Mouse (Mus musculus): ENCODE measurements around the gene Tmed4. TPM values are rescaled to one million over a fixed set of nuclear protein-coding genes. Genes with fewer than 3 reads are reported as not detected.

Gene Tmed4
- total and polyA plus RNA-seq, 3 experiments, result 85.5 to 138 (median 96.6) TPM

- DNase-seq, result no peak
- no peak overlapping the region for H3K9ac ChIP-seq (ENCODE audit: low read depth, low read length)
- no peak for TF ChIP-seq POLR2A (IDR thresholded peaks at IDR 0.05; ENCODE audit: insufficient read depth, low read depth, low read length)
- no peak for TF ChIP-seq EP300 (IDR thresholded peaks at IDR 0.05; ENCODE audit: insufficient read depth, low read depth, low read length)
- TF ChIP-seq CTCF (IDR thresholded peaks at IDR 0.05), result no peak
- H3K27ac ChIP-seq, result no peak overlapping the region
- no peak overlapping the region for H3K4me3 ChIP-seq
- intact Hi-C loops (cut with DNase I), result no loop called here
- H3K4me1 ChIP-seq (ENCODE audit: control insufficient read depth, insufficient read depth, low read length), result no peaks in the 10 kb centered on the region
- peaks cover 2% of the 10 kb centered on the region for H3K79me2 ChIP-seq (replicated peaks; ENCODE audit: control insufficient read depth, insufficient read depth, low read length)
- no peaks in the 10 kb centered on the region for H3K27me3 ChIP-seq (ENCODE audit: control insufficient read depth, insufficient read depth, low read length)
- WGBS, result 80% methylated on average over 7 of the region's 7 CpGs
- peaks cover 10% of the 10 kb centered on the region for H3K36me3 ChIP-seq (ENCODE audit: control insufficient read depth, insufficient read depth, low read length)
These were observed 39.3 kb upstream of the Tmed4 start for GRCm38 (mm10) chr11:6313874-6314406.

DNA sequence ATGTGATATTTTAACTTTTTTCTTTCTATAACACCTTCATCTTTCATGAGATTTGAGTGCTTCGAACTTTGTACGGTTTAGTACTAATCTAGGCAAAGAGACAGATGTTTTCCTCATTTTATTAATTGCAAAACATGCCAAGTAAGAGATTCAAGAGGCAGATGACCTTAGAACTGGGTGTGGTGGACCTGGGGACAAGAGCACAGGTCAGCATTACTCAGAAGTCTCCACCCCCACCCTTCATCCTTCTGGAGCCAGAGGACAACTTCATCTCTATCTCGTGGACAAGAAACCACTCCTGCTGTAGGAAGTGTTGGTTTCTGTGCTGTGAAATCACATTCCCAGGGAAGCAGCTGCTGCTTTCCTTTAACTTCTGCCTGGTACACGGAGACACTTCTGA is 33.5 kb upstream of the Tmed4 start:
- DNase-seq, result no peak
- Histone ChIP-seq H3K79me2 (replicated peaks; ENCODE audit: control insufficient read depth, insufficient read depth, low read length) (peaks cover 6% of the 10 kb centered on the region), H3K4me1 (ENCODE audit: control insufficient read depth, insufficient read depth, low read length) (peaks cover 4% of the 10 kb centered on the region), H3K27me3 (ENCODE audit: control insufficient read depth, insufficient read depth, low read length) (no peaks in the 10 kb centered on the region), H3K27ac (no peak overlapping the region), H3K9ac (ENCODE audit: low read depth, low read length) (no peak overlapping the region), H3K36me3 (ENCODE audit: control insufficient read depth, insufficient read depth, low read length) (peaks cover 39% of the 10 kb centered on the region), H3K4me3 (no peak overlapping the region)
- WGBS, result 69% methylated on average over 4 of the region's 4 CpGs
- intact Hi-C loops (cut with DNase I), result no loop called here
- TF ChIP-seq EP300 (IDR thresholded peaks at IDR 0.05; ENCODE audit: insufficient read depth, low read depth, low read length) (no peak), CTCF (IDR thresholded peaks at IDR 0.05) (no peak), POLR2A (IDR thresholded peaks at IDR 0.05; ENCODE audit: insufficient read depth, low read depth, low read length) (no peak)

GRCm38 (mm10) chr11:6305943-6306430 is 31.3 kb upstream of the Tmed4 start:
- WGBS, result 37% methylated on average over 1 of the region's 1 CpGs
- Histone ChIP-seq H3K36me3 (ENCODE audit: control insufficient read depth, insufficient read depth, low read length) (peaks cover 46% of the 10 kb centered on the region), H3K27ac (no peak overlapping the region), H3K4me1 (ENCODE audit: control insufficient read depth, insufficient read depth, low read length) (peaks cover 4% of the 10 kb centered on the region), H3K79me2 (replicated peaks; ENCODE audit: control insufficient read depth, insufficient read depth, low read length) (peaks cover 6% of the 10 kb centered on the region), H3K27me3 (ENCODE audit: control insufficient read depth, insufficient read depth, low read length) (no peaks in the 10 kb centered on the region), H3K9ac (ENCODE audit: low read depth, low read length) (no peak overlapping the region), H3K4me3 (no peak overlapping the region)
- no peak for DNase-seq
- no peak for TF ChIP-seq CTCF (IDR thresholded peaks at IDR 0.05)
- no peak for TF ChIP-seq EP300 (IDR thresholded peaks at IDR 0.05; ENCODE audit: insufficient read depth, low read depth, low read length)
- TF ChIP-seq POLR2A (IDR thresholded peaks at IDR 0.05; ENCODE audit: insufficient read depth, low read depth, low read length), result no peak
- intact Hi-C loops (cut with DNase I), result no loop called here

GRCm38 (mm10) chr11:6302793-6303192 is 28.1 kb upstream of the Tmed4 start:
- peaks cover 5% of the 10 kb centered on the region for H3K4me1 ChIP-seq (ENCODE audit: control insufficient read depth, insufficient read depth, low read length)
- intact Hi-C loops (cut with DNase I), result no loop called here
- TF ChIP-seq EP300 (IDR thresholded peaks at IDR 0.05; ENCODE audit: insufficient read depth, low read depth, low read length) (no peak), POLR2A (IDR thresholded peaks at IDR 0.05; ENCODE audit: insufficient read depth, low read depth, low read length) (no peak), CTCF (IDR thresholded peaks at IDR 0.05) (no peak)
- no peak overlapping the region for H3K4me3 ChIP-seq
- DNase-seq, result no peak
- 56% methylated on average over 2 of the region's 2 CpGs for WGBS
- H3K27me3 ChIP-seq (ENCODE audit: control insufficient read depth, insufficient read depth, low read length), result no peaks in the 10 kb centered on the region
- peaks cover 57% of the 10 kb centered on the region for H3K36me3 ChIP-seq (ENCODE audit: control insufficient read depth, insufficient read depth, low read length)
- peaks cover 6% of the 10 kb centered on the region for H3K79me2 ChIP-seq (replicated peaks; ENCODE audit: control insufficient read depth, insufficient read depth, low read length)
- no peak overlapping the region for H3K27ac ChIP-seq
- H3K9ac ChIP-seq (ENCODE audit: low read depth, low read length), result no peak overlapping the region

GRCm38 (mm10) chr11:6299435-6299834 is 24.8 kb upstream of the Tmed4 start:
- no peak overlapping the region for H3K9ac ChIP-seq (ENCODE audit: low read depth, low read length)
- H3K79me2 ChIP-seq (replicated peaks; ENCODE audit: control insufficient read depth, insufficient read depth, low read length), result peaks cover 6% of the 10 kb centered on the region
- WGBS, result 56% methylated on average over 2 of the region's 2 CpGs
- peaks cover 50% of the 10 kb centered on the region for H3K36me3 ChIP-seq (ENCODE audit: control insufficient read depth, insufficient read depth, low read length)
- H3K4me3 ChIP-seq, result no peak overlapping the region
- TF ChIP-seq EP300 (IDR thresholded peaks at IDR 0.05; ENCODE audit: insufficient read depth, low read depth, low read length) (no peak), CTCF (IDR thresholded peaks at IDR 0.05) (no peak), POLR2A (IDR thresholded peaks at IDR 0.05; ENCODE audit: insufficient read depth, low read depth, low read length) (no peak)
- no peak for DNase-seq
- peaks cover 3% of the 10 kb centered on the region; the same call in 1 of the 2 replicates for H3K4me1 ChIP-seq (ENCODE audit: control insufficient read depth, insufficient read depth, low read length)
- no peaks in the 10 kb centered on the region for H3K27me3 ChIP-seq (ENCODE audit: control insufficient read depth, insufficient read depth, low read length)
- no peak overlapping the region for H3K27ac ChIP-seq
- intact Hi-C loops (cut with DNase I), result no loop called here

- Histone ChIP-seq H3K27ac (no peak overlapping the region; the same call in 1 of the 2 replicates), H3K27me3 (ENCODE audit: control insufficient read depth, insufficient read depth, low read length) (no peaks in the 10 kb centered on the region), H3K79me2 (replicated peaks; ENCODE audit: control insufficient read depth, insufficient read depth, low read length) (peaks cover 6% of the 10 kb centered on the region), H3K4me3 (no peak overlapping the region), H3K36me3 (ENCODE audit: control insufficient read depth, insufficient read depth, low read length) (peaks cover 34% of the 10 kb centered on the region), H3K9ac (ENCODE audit: low read depth, low read length) (no peak overlapping the region), H3K4me1 (ENCODE audit: control insufficient read depth, insufficient read depth, low read length) (peaks cover 5% of the 10 kb centered on the region; the same call in 1 of the 2 replicates)
- TF ChIP-seq CTCF (IDR thresholded peaks at IDR 0.05) (no peak), EP300 (IDR thresholded peaks at IDR 0.05; ENCODE audit: insufficient read depth, low read depth, low read length) (no peak), POLR2A (IDR thresholded peaks at IDR 0.05; ENCODE audit: insufficient read depth, low read depth, low read length) (no peak)
- DNase-seq, result no peak
- intact Hi-C loops (cut with DNase I), result no loop called here
These were observed 21.4 kb upstream of the Tmed4 start for GRCm38 (mm10) chr11:6296077-6296476.

All from heart, adult 2 months (tissue).